Mouse (Mus musculus) mature B cell (primary cell): ENCODE measurements around the gene Cnp.

ENCODE experiments used
- in situ Hi-C: fragments of 300-500 bp; cut with MboI; formaldehyde crosslinking; loops from 2 replicates; pipeline ENCODE4 v1.14.3; 2019

The Cnp gene

GRCm38 (mm10) chr11:100618761-100619484 lies 44.2 kb downstream of the Cnp start, which contains the start of gene Nkiras2:
Gene Nkiras2 (plus strand): TSS chr11:100619244.
- in situ Hi-C loops = no loop called here

DNA sequence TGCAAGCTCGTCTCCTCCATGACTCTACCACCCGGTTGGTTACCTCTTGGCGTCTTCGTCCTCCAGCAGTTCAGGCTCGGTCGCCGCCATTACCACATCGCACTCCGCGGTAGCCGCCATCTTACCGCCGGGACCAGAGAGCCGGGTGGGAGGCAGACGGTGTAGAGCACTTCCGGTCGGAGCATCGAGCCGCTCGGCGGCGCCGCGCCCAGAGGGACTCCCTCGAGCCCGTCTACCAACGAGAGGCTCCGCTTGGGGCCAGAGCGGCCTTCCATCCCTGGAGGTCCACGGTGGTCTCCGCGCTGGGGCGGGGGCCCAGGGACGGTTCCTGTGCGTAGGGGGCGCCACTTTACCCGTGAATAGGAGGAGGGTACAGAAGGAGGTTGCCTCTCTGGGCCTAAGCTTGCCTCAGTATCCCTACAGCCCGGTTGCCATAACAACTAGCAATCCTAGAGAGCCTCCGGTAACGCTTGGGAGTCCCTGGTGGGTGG lies 44.8 kb downstream of the Cnp start:
- in situ Hi-C loops = no loop called here

DNA sequence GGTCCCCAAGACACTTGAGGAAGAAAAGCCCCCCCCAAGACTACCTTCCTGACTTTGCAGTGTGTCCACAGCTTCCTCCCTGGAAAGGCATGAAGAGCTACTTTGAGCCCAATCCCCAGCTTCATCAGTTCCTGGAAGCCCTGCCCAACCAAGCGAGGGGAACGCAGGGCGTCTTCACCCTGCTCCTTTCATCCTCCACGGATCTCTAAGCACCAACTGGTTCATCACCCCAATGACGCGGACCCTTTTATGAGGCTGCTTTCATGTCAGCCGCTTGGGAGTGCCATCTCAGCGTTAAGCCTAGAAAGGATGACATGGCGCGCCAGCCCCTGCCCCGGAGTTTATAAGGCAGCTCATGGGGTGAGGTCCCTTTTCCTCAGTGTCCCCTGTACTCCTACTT lies 45.3 kb downstream of the Cnp start, which contains the start of gene Dnajc7:
Gene Dnajc7 (minus strand): TSS at position 187 of the 400 bp plus-strand sequence.
- in situ Hi-C loops = loop anchor here (5.0 kb wide), 1 partner anchor 33 kb away; no protein-coding TSS in a partner anchor

DNA sequence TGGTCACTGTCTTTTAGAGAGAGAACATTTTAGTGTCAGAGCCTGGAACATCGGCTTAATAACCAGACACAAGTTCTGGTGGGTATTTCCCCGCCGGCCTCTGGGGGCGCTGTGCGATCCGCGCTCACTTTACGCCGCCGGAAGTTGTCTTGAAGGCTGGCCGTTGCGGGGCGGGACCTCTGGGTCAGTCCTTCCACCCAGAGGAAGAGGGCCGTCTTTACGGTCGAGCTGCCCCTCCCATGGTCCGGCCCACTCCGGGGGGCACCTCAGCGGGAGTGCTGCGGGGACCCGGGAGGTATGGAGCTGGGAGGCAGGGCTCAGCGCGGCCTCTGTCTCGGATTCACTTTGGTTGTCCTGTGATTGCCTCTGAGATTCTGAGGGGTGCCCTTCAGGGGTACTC lies 48.0 kb downstream of the Cnp start:
- in situ Hi-C loops = loop anchor here (5.0 kb wide), 1 partner anchor 35 kb away; no protein-coding TSS in a partner anchor

- in situ Hi-C loops = loop anchor here (5.0 kb wide), 1 partner anchor 37 kb away; no protein-coding TSS in a partner anchor
Measured at GRCm38 (mm10) chr11:100623867-100624266, 49.2 kb downstream of the Cnp start.

DNA sequence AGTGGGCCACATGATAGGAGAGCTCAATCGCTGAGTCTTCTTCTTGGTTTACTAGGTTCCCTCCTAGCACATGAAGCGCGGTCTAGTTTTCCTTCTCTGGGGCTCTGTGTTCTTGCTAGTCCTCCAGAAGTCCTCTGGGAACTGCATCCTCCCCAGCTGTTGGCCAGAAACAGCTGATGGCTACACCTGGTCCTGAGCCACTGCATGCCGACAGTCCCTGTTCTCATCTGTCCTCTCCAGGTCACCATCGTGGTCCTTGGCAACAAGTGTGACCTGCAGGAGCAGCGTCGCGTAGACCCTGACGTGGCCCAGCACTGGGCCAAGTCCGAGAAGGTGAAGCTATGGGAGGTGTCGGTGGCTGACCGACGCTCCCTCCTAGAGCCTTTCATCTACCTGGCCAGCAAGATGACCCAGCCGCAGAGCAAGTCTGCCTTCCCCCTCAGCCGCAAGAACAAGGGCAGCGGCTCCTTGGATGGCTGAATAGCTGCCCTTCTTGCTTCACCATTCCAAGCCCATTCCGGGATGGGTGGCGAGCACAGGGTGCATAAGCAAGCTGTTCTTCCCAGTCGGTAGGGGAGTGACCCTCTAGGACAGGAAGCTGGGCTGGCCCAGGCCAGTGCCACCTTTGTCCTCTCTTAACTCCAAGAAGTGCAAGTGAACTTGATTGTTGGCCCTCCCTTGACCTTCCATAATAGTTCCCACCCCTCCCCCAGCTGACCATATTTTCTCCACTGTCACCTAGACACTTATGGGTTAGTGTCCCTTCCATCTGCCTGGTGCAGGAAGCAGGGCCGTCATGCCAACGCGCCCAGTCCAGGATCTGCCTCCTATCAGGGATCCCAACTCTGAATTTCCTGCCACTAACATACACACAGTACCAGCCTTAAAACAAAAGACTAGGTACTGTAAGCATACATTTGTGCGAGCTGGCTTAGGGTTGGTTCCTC lies 51.3 kb downstream of the Cnp start:
- in situ Hi-C loops = no loop called here

- in situ Hi-C loops = no loop called here
Measured at GRCm38 (mm10) chr11:100626701-100627195, 52.0 kb downstream of the Cnp start.

DNA sequence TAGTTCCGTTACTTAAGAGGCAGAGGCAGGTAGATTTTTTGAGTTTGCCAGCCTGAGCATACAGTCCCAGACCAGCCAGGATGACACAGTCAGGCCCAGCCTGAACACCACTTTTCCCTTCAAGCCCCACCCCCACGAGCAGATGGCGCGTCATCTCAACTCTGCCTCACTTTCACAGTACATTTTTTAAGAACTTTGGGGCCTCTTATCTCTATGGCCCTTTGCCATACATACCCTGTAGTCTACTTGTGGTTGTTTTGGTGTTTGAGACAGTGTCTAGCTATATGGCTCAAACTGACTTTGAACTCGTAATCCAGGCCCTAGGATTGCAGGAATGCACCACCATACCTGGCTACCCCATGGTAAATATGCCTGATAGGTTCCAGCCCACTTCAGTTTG lies 53.4 kb downstream of the Cnp start:
- in situ Hi-C loops = no loop called here

DNA sequence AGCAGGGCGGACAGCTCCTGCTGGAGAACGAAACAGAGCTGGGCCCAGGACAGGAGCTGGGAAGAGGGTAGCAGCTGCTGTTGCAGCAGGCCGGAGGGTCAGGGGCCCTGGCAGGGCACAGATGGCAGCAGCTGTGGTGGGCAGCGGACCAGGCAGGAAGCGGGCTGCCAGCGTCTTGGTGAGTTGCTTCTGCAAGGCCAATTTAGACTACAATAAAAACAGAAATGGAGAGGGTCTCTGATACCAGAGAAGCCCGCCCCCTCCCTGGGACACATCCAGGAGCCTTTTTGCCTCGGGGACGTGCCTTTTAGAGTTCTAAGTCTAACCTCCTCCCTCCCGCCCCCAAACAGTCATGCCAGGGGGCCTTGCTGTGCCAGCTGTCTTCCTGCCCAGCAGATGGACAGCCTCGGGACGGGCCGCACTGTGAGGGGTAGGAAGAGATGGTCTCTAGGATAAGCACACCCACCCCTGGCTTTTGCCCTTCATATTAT lies 54.2 kb downstream of the Cnp start:
- in situ Hi-C loops = no loop called here

GRCm38 (mm10) chr11:100634530-100634929 lies 59.8 kb downstream of the Cnp start:
- in situ Hi-C loops = no loop called here

DNA sequence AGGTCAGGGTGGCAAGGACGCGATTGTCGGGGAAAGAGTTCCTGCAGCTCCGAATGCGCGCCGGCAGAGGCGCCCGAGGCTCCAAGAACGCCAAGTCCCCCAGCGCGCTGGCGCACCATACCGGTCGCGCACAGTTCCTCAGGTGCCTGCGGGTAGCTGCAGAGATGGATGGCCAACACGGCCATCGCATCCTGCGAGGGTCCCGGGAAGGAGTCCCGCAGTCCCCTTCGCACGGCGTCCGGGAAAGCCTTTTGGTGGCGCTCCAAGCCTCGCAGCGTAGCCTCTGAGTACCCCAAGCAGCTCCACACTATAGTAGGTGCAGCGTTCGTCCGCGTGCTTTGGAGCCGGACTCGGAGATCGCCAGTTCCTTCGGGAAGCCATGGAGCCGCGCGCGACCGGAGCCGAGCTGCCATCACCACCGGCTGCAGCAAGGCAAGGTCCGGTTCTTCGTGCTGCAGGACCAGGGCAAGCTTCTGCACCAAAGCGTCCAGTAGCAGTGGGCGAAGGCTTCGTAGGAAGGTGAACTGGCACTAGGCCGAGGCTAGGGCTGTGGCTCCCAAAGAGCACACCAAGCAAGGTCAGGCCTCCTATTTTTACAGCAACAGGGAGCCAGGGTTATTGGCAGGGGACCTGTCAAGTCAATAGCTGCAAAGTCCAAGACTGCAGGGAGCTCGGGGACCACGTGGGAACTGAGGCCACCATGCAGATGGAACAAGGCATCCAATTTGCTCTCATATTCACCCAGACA lies 65.6 kb downstream of the Cnp start:
- in situ Hi-C loops = no loop called here
